Mouse (Mus musculus) spleen, adult 18-20 months (tissue): Measurements from ENCODE around the gene Serpinb9c.
"Not testable (repeated sequence)": the region's sequence is repeated elsewhere in the genome, so short reads cannot be mapped to it uniquely, and the experiment has no call there.

ENCODE experiments used
- DNase-seq, 2 experiments: peaks; one replicate each; pipeline ENCODE4 v3.0.0; 2022; ENCODE audit warnings: mixed read lengths in 2 of 2

Gene Serpinb9c

GRCm38 (mm10) chr13:33159642-33160041 lies at the start of gene Serpinb9c:
Serpinb9c (minus strand) TSS chr13:33159742.
- DNase-seq, result no peak

GRCm38 (mm10) chr13:33199740-33200139 lies 40.2 kb upstream of the Serpinb9c start:
- DNase-seq, result no peak

- no peak for DNase-seq
Measured at GRCm38 (mm10) chr13:33192659-33193058, 33.1 kb upstream of the Serpinb9c start, which contains the start of gene Serpinb9d. Serpinb9d (plus strand) TSS chr13:33192959.

GRCm38 (mm10) chr13:33190486-33190885 lies 30.9 kb upstream of the Serpinb9c start:
- DNase-seq, result not testable (repeated sequence)

GRCm38 (mm10) chr13:33141435-33141834 lies 18.1 kb downstream of the Serpinb9c start:
- no peak for DNase-seq

GRCm38 (mm10) chr13:33137717-33138116 lies 21.8 kb downstream of the Serpinb9c start:
- no peak for DNase-seq

- no peak for DNase-seq
Measured at GRCm38 (mm10) chr13:33113054-33113453, 46.5 kb downstream of the Serpinb9c start.

GRCm38 (mm10) chr13:33105626-33106025 lies 53.9 kb downstream of the Serpinb9c start:
- DNase-seq, result no peak
